Mouse (Mus musculus): Measurements from ENCODE around the gene Tpk1. TPM values are rescaled to one million over a fixed set of nuclear protein-coding genes. Genes with fewer than 3 reads are reported as not detected.
A peak's percentile ranks its signal among the peaks of the same experiment; 100 is the strongest.

The Tpk1 gene
- total and polyA plus RNA-seq, 2 experiments: 6.2 to 16.7 TPM

DNA sequence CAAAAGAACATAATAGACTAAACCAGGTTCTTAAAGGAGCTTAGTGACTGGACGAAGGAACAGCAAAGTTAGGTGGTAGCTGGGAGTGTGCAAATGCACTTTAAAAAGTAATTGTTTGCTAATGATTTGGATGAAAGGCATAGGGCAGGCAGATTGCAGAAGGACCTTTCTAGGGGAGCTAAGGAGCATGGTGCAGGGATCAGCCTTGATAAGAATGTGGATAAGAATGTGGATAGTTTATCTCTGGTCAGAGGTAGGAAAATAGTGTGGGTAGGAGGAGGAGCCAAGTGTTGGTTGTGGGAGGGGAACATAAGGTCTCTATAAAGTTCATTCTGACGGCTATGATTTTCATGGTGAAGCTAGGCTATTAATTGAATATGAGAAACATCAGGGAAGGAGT, 327.3 kb downstream of the Tpk1 start:
- 77% methylated on average over 2 of the region's 2 CpGs for WGBS
- TF ChIP-seq POLR2A (IDR thresholded peaks at IDR 0.05; ENCODE audit: extremely low read depth, insufficient read depth, low read length) (no peak), CTCF (IDR thresholded peaks at IDR 0.05; ENCODE audit: low read depth, low read length) (no peak)
- H3K4me1 ChIP-seq (ENCODE audit: control insufficient read depth, insufficient read depth, low read length): no peaks in the 10 kb centered on the region
- H3K36me3 ChIP-seq (ENCODE audit: control insufficient read depth, insufficient read depth, low read length): no peaks in the 10 kb centered on the region
- H3K27ac ChIP-seq (replicated peaks; ENCODE audit: insufficient read depth, low read depth, low read length): no peak overlapping the region
- no peaks in the 10 kb centered on the region for H3K27me3 ChIP-seq (ENCODE audit: control insufficient read depth, insufficient read depth, low read length)
- DNase-seq (ENCODE audit: extremely low read depth, low read depth, low spot score): no peak
- H3K9ac ChIP-seq (ENCODE audit: low read depth, low read length): no peak overlapping the region
- no peaks in the 10 kb centered on the region for H3K79me2 ChIP-seq (ENCODE audit: control insufficient read depth, insufficient read depth, low read length)
- no peak overlapping the region for H3K4me3 ChIP-seq (ENCODE audit: insufficient read depth, low read depth, low read length)

GRCm38 (mm10) chr6:43337491-43337961, 328.6 kb downstream of the Tpk1 start:
- no peak overlapping the region for H3K9ac ChIP-seq (ENCODE audit: low read depth, low read length)
- H3K27ac ChIP-seq (replicated peaks; ENCODE audit: insufficient read depth, low read depth, low read length): no peak overlapping the region
- H3K4me3 ChIP-seq (ENCODE audit: insufficient read depth, low read depth, low read length): no peak overlapping the region
- no peaks in the 10 kb centered on the region for H3K79me2 ChIP-seq (ENCODE audit: control insufficient read depth, insufficient read depth, low read length)
- H3K27me3 ChIP-seq (ENCODE audit: control insufficient read depth, insufficient read depth, low read length): no peaks in the 10 kb centered on the region
- no peak for TF ChIP-seq CTCF (IDR thresholded peaks at IDR 0.05; ENCODE audit: low read depth, low read length)
- no peak for TF ChIP-seq POLR2A (IDR thresholded peaks at IDR 0.05; ENCODE audit: extremely low read depth, insufficient read depth, low read length)
- DNase-seq (ENCODE audit: extremely low read depth, low read depth, low spot score): peak; percentile 27
- H3K4me1 ChIP-seq (ENCODE audit: control insufficient read depth, insufficient read depth, low read length): no peaks in the 10 kb centered on the region
- WGBS: 26% methylated on average over 10 of the region's 10 CpGs
- no peaks in the 10 kb centered on the region for H3K36me3 ChIP-seq (ENCODE audit: control insufficient read depth, insufficient read depth, low read length)

GRCm38 (mm10) chr6:43335619-43336234, 330.4 kb downstream of the Tpk1 start:
- Histone ChIP-seq H3K9ac (ENCODE audit: low read depth, low read length) (no peak overlapping the region), H3K79me2 (ENCODE audit: control insufficient read depth, insufficient read depth, low read length) (no peaks in the 10 kb centered on the region), H3K27ac (replicated peaks; ENCODE audit: insufficient read depth, low read depth, low read length) (no peak overlapping the region), H3K4me1 (ENCODE audit: control insufficient read depth, insufficient read depth, low read length) (no peaks in the 10 kb centered on the region), H3K27me3 (ENCODE audit: control insufficient read depth, insufficient read depth, low read length) (no peaks in the 10 kb centered on the region), H3K36me3 (ENCODE audit: control insufficient read depth, insufficient read depth, low read length) (no peaks in the 10 kb centered on the region), H3K4me3 (ENCODE audit: insufficient read depth, low read depth, low read length) (no peak overlapping the region)
- 79% methylated on average over 3 of the region's 3 CpGs for WGBS
- TF ChIP-seq CTCF (IDR thresholded peaks at IDR 0.05; ENCODE audit: low read depth, low read length) (no peak), POLR2A (IDR thresholded peaks at IDR 0.05; ENCODE audit: extremely low read depth, insufficient read depth, low read length) (no peak)
- DNase-seq (ENCODE audit: extremely low read depth, low read depth, low spot score): no peak

DNA sequence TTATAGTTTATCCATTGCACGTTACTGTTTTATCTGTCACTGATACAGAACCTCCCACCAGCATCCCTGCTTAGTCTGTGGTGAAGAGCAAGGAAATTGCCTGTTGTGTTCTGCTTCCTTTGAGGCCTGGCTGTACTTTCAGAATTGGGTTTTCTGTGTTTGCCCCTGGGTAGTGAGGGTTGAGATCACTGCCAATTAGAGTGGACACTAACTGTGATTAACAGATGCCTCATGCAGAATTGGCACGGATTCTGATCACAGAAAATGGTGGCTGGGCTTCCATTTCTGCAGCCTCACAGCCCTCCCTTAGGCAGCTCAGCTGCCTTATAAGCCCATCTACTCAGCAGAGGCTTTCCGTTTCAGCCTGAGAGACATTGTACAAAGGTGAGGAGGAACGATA, 332.6 kb downstream of the Tpk1 start:
- Histone ChIP-seq H3K27ac (replicated peaks; ENCODE audit: insufficient read depth, low read depth, low read length) (no peak overlapping the region), H3K27me3 (ENCODE audit: control insufficient read depth, insufficient read depth, low read length) (no peaks in the 10 kb centered on the region), H3K79me2 (ENCODE audit: control insufficient read depth, insufficient read depth, low read length) (no peaks in the 10 kb centered on the region), H3K9ac (ENCODE audit: low read depth, low read length) (no peak overlapping the region), H3K4me3 (ENCODE audit: insufficient read depth, low read depth, low read length) (no peak overlapping the region), H3K36me3 (ENCODE audit: control insufficient read depth, insufficient read depth, low read length) (no peaks in the 10 kb centered on the region), H3K4me1 (ENCODE audit: control insufficient read depth, insufficient read depth, low read length) (no peaks in the 10 kb centered on the region)
- DNase-seq (ENCODE audit: extremely low read depth, low read depth, low spot score): no peak
- 82% methylated on average over 4 of the region's 4 CpGs for WGBS
- TF ChIP-seq CTCF (IDR thresholded peaks at IDR 0.05; ENCODE audit: low read depth, low read length): no peak
- no peak for TF ChIP-seq POLR2A (IDR thresholded peaks at IDR 0.05; ENCODE audit: extremely low read depth, insufficient read depth, low read length)

- WGBS: 79% methylated on average over 8 of the region's 8 CpGs
- no peaks in the 10 kb centered on the region for H3K36me3 ChIP-seq (ENCODE audit: control insufficient read depth, insufficient read depth, low read length)
- H3K4me1 ChIP-seq (ENCODE audit: control insufficient read depth, insufficient read depth, low read length): no peaks in the 10 kb centered on the region
- no peak overlapping the region for H3K27ac ChIP-seq (replicated peaks; ENCODE audit: insufficient read depth, low read depth, low read length)
- no peaks in the 10 kb centered on the region for H3K27me3 ChIP-seq (ENCODE audit: control insufficient read depth, insufficient read depth, low read length)
- H3K4me3 ChIP-seq (ENCODE audit: insufficient read depth, low read depth, low read length): no peak overlapping the region
- no peaks in the 10 kb centered on the region for H3K79me2 ChIP-seq (ENCODE audit: control insufficient read depth, insufficient read depth, low read length)
- no peak for DNase-seq (ENCODE audit: extremely low read depth, low read depth, low spot score)
- no peak overlapping the region for H3K9ac ChIP-seq (ENCODE audit: low read depth, low read length)
- TF ChIP-seq CTCF (IDR thresholded peaks at IDR 0.05; ENCODE audit: low read depth, low read length): no peak
- no peak for TF ChIP-seq POLR2A (IDR thresholded peaks at IDR 0.05; ENCODE audit: extremely low read depth, insufficient read depth, low read length)
These were observed 353.0 kb downstream of the Tpk1 start for GRCm38 (mm10) chr6:43312961-43313656.

DNA sequence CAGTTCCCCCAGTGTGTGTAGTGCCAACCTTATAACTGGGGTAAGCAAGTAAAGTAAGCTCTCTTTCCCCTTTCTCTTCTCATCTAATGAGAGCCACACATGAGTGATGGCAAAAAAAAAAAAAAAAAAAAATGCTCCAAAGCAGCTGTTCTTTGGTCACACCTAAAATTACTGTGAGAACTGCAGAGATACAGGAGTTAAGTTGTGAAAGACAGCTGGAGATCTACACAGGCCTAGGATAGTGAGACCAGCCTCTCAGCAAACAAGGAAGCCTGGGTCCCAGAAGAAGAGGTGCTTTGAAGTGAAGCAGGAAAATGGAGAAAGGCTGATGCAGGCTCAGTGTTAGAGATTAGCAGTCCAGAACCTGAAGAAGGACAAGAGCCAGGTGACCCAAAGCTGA, 353.5 kb downstream of the Tpk1 start:
- TF ChIP-seq CTCF (IDR thresholded peaks at IDR 0.05; ENCODE audit: low read depth, low read length) (no peak), POLR2A (IDR thresholded peaks at IDR 0.05; ENCODE audit: extremely low read depth, insufficient read depth, low read length) (no peak)
- no peak overlapping the region for H3K9ac ChIP-seq (ENCODE audit: low read depth, low read length)
- no peaks in the 10 kb centered on the region for H3K4me1 ChIP-seq (ENCODE audit: control insufficient read depth, insufficient read depth, low read length)
- H3K4me3 ChIP-seq (ENCODE audit: insufficient read depth, low read depth, low read length): no peak overlapping the region
- H3K36me3 ChIP-seq (ENCODE audit: control insufficient read depth, insufficient read depth, low read length): no peaks in the 10 kb centered on the region
- no peak overlapping the region for H3K27ac ChIP-seq (replicated peaks; ENCODE audit: insufficient read depth, low read depth, low read length)
- H3K27me3 ChIP-seq (ENCODE audit: control insufficient read depth, insufficient read depth, low read length): no peaks in the 10 kb centered on the region
- H3K79me2 ChIP-seq (ENCODE audit: control insufficient read depth, insufficient read depth, low read length): no peaks in the 10 kb centered on the region
- DNase-seq (ENCODE audit: extremely low read depth, low read depth, low spot score): no peak
